Mouse (Mus musculus): ENCODE measurements at regions not wholly inside any gene's neighbourhood (a gene's known extent, or its start where the extent isn't known, plus 50 kb on each side); places are given as distances from the start of the nearest gene placed in this dataset.

- TF ChIP-seq CTCF (conservative IDR thresholded peaks at IDR 0.05; ENCODE audit: insufficient read depth, insufficient read length, low read depth, low read length) (no peak), POLR2A (IDR thresholded peaks at IDR 0.05; ENCODE audit: low read depth, low read length) (no peak)
These were observed 210.9 kb upstream of the Emcn start for GRCm38 (mm10) chr3:137129967-137130366.

All from kidney, adult 2 months (tissue).